Mouse (Mus musculus) liver, adult 2 months (tissue): ENCODE data around the gene Agap1. TPM values are rescaled to one million over a fixed set of nuclear protein-coding genes. Genes with fewer than 3 reads are reported as not detected.

Experiments used
- DNase-seq: peaks from one replicate; pipeline ENCODE4 v3.0.0-alpha.2; 2011; ENCODE audit warnings: low read depth, low spot score; ENCODE audit errors: extremely low read depth
- H3K27ac ChIP-seq: fragments of 200-500 bp; replicated peaks from 2 replicates; pipeline ENCODE4 v1.5.1; 2012; ENCODE audit warnings: low read depth, mild to moderate bottlenecking, control low read depth, inconsistent platforms, low read length; ENCODE audit not compliant: insufficient read depth
- H3K27me3 ChIP-seq: fragments of 200-500 bp; 2 replicates; pipeline ENCODE4 v1.6.1; 2012; ENCODE audit warnings: mild to moderate bottlenecking, moderate library complexity, low read length, inconsistent platforms; ENCODE audit not compliant: control insufficient read depth, insufficient read depth
- H3K36me3 ChIP-seq: fragments of 200-500 bp; 2 replicates; pipeline ENCODE4 v1.6.1; 2012; ENCODE audit warnings: low read length, inconsistent platforms; ENCODE audit not compliant: control insufficient read depth, insufficient read depth
- H3K4me1 ChIP-seq: fragments of 200-500 bp; 2 replicates; pipeline ENCODE4 v1.6.1; 2011; ENCODE audit warnings: low read length; ENCODE audit not compliant: control insufficient read depth, insufficient read depth
- H3K4me3 ChIP-seq: fragments of 200-500 bp; 2 replicates; pipeline ENCODE4 v1.5.1; 2011; ENCODE audit warnings: low read depth, mild to moderate bottlenecking, control low read depth, low read length, moderate library complexity; ENCODE audit not compliant: insufficient read depth
- H3K79me2 ChIP-seq: fragments of 200-500 bp; 2 replicates; pipeline ENCODE4 v1.6.1; 2012; ENCODE audit warnings: inconsistent platforms, mild to moderate bottlenecking, low read length, moderate library complexity; ENCODE audit not compliant: control insufficient read depth, insufficient read depth
- H3K9ac ChIP-seq: fragments of 200-500 bp; 2 replicates; pipeline ENCODE4 v1.6.1; 2012; ENCODE audit warnings: low read depth, mild to moderate bottlenecking, control low read depth, inconsistent platforms, low read length
- CTCF ChIP-seq: fragments of 200-500 bp; IDR thresholded peaks from 2 replicates; pipeline ENCODE4 v1.5.1; 2011; ENCODE audit warnings: low read depth, low read length, control low read depth
- POLR2A ChIP-seq: fragments of 200-500 bp; IDR thresholded peaks from 2 replicates; pipeline ENCODE4 v1.6.1; 2011; ENCODE audit warnings: low read length, control low read depth; ENCODE audit not compliant: insufficient read depth; ENCODE audit errors: extremely low read depth
- WGBS: fragments of 180-500 bp; shearing (Covaris S2); methylation state at CpG from one replicate; pipeline ENCODE4 v1.1.7; 2018; 5-methylcytosine and 5-hydroxymethylcytosine counted together
- polyA plus RNA-seq: library from polyadenylated mRNA; depleted of rRNA; stranded (reverse); fragments of >200 nt; gene quantifications from 2 replicates; pipeline ENCODE4 v1.2.3, GENCODE M21; 2012
- total RNA-seq: library from RNA; depleted of rRNA; stranded (reverse); fragments of >200 nt; gene quantifications from 2 replicates; pipeline ENCODE4 v1.2.3, GENCODE M21; 2014

Agap1 gene
- total and polyA plus RNA-seq, 2 experiments, result 3.4 to 3.5 TPM

- Histone ChIP-seq H3K27ac (no peak overlapping the region), H3K79me2 (no peaks in the 10 kb centered on the region; the same call in none of the 2 replicates), H3K4me3 (no peak overlapping the region), H3K27me3 (no peaks in the 10 kb centered on the region), H3K4me1 (no peaks in the 10 kb centered on the region), H3K36me3 (no peaks in the 10 kb centered on the region), H3K9ac (no peak overlapping the region)
- DNase-seq, result no peak
- no peak for TF ChIP-seq CTCF
- no peak for TF ChIP-seq POLR2A
- 96% methylated on average over 3 of the region's 3 CpGs for WGBS
These were observed 291.6 kb downstream of the Agap1 start for GRCm38 (mm10) chr1:89746171-89746570.

- no peak for TF ChIP-seq POLR2A
- TF ChIP-seq CTCF, result no peak
- Histone ChIP-seq H3K36me3 (no peaks in the 10 kb centered on the region), H3K79me2 (no peaks in the 10 kb centered on the region; the same call in 1 of the 2 replicates), H3K4me1 (no peaks in the 10 kb centered on the region), H3K4me3 (no peak overlapping the region), H3K9ac (no peak overlapping the region), H3K27me3 (no peaks in the 10 kb centered on the region), H3K27ac (no peak overlapping the region)
- no peak for DNase-seq
These were observed 295.1 kb downstream of the Agap1 start for GRCm38 (mm10) chr1:89749666-89750065.

GRCm38 (mm10) chr1:89750495-89750894 is 295.9 kb downstream of the Agap1 start:
- no peak overlapping the region for H3K4me3 ChIP-seq
- H3K9ac ChIP-seq, result no peak overlapping the region
- WGBS, result 63% methylated on average over 9 of the region's 9 CpGs

GRCm38 (mm10) chr1:89750921-89751320 is 296.3 kb downstream of the Agap1 start:
- WGBS, result 84% methylated on average over 21 of the region's 21 CpGs
- no peak for DNase-seq

More at GRCm38 (mm10) chr1:89750495-89750894, 295.9 kb downstream of the Agap1 start:
- Histone ChIP-seq H3K36me3 (no peaks in the 10 kb centered on the region), H3K27ac (no peak overlapping the region), H3K79me2 (no peaks in the 10 kb centered on the region; the same call in 1 of the 2 replicates), H3K27me3 (no peaks in the 10 kb centered on the region), H3K4me1 (no peaks in the 10 kb centered on the region)
- DNase-seq, result no peak
- TF ChIP-seq POLR2A (no peak), CTCF (no peak)

GRCm38 (mm10) chr1:89751344-89751743 is 296.7 kb downstream of the Agap1 start:
- Histone ChIP-seq H3K27ac (no peak overlapping the region), H3K9ac (no peak overlapping the region), H3K4me1 (no peaks in the 10 kb centered on the region), H3K36me3 (no peaks in the 10 kb centered on the region), H3K4me3 (no peak overlapping the region), H3K79me2 (no peaks in the 10 kb centered on the region; the same call in 1 of the 2 replicates), H3K27me3 (no peaks in the 10 kb centered on the region)
- no peak for DNase-seq
- no peak for TF ChIP-seq CTCF
- TF ChIP-seq POLR2A, result no peak
- 92% methylated on average over 11 of the region's 11 CpGs for WGBS

More at GRCm38 (mm10) chr1:89750921-89751320, 296.3 kb downstream of the Agap1 start:
- TF ChIP-seq POLR2A (no peak), CTCF (no peak)
- H3K27ac ChIP-seq, result no peak overlapping the region
- no peaks in the 10 kb centered on the region for H3K36me3 ChIP-seq
- no peaks in the 10 kb centered on the region; the same call in 1 of the 2 replicates for H3K79me2 ChIP-seq
- H3K4me1 ChIP-seq, result no peaks in the 10 kb centered on the region
- H3K4me3 ChIP-seq, result no peak overlapping the region
- no peak overlapping the region for H3K9ac ChIP-seq
- no peaks in the 10 kb centered on the region for H3K27me3 ChIP-seq

GRCm38 (mm10) chr1:89752659-89753058 is 298.1 kb downstream of the Agap1 start:
- TF ChIP-seq POLR2A, result no peak
- TF ChIP-seq CTCF, result peak; percentile 65
- Histone ChIP-seq H3K4me1 (no peaks in the 10 kb centered on the region), H3K27me3 (no peaks in the 10 kb centered on the region), H3K4me3 (no peak overlapping the region), H3K36me3 (no peaks in the 10 kb centered on the region), H3K79me2 (no peaks in the 10 kb centered on the region; the same call in 1 of the 2 replicates), H3K9ac (no peak overlapping the region), H3K27ac (no peak overlapping the region)
- WGBS, result 99% methylated on average over 3 of the region's 3 CpGs
- DNase-seq, result no peak
